ENCODE assay signal across 29 mouse cellular contexts in genomic region chr4:84278156-84278555, GRCm38 (mm10).
DNase-seq lines count a peak whose midpoint lies in the region; ATAC-seq and TF ChIP-seq lines count a peak whose summit lies in the region.
"Had no signal": no experiment of that assay in that cellular context is flagged by ENCODE, and none has a peak within 500 bp of the region (broad histone marks: within the 10 kb centered on the region; RNA-seq: fewer than 3 reads in every experiment).

No protein-coding gene starts in this region.

- H3K4me3 ChIP-seq in heart, embryonic 12.5 days = no peak overlapping the region
- no peak overlapping the region for H3K4me3 ChIP-seq in heart, embryonic 15.5 days
- H3K4me3 ChIP-seq in kidney, postnatal 0 days (replicated peaks; ENCODE audit: low read depth, low read length) = no peak overlapping the region
- H3K4me3 ChIP-seq: embryonic facial prominence, embryonic 12.5 days; embryonic facial prominence, embryonic 15.5 days; gastrocnemius, adult 2 months had no signal

- WGBS in heart, embryonic 12.5 days = 37% methylated on average over 6 of the region's 6 CpGs
- WGBS in heart, embryonic 15.5 days = 29% methylated on average over 6 of the region's 6 CpGs
- 66% methylated on average over 6 of the region's 6 CpGs for WGBS in kidney, postnatal 0 days

- H3K27me3 ChIP-seq in heart, embryonic 12.5 days (replicated peaks) = peaks cover 23% of the 10 kb centered on the region
- peaks cover 10% of the 10 kb centered on the region for H3K27me3 ChIP-seq in heart, embryonic 15.5 days
- no peaks in the 10 kb centered on the region for H3K27me3 ChIP-seq in kidney, postnatal 0 days (ENCODE audit: insufficient read depth, low read length)
- H3K27me3 ChIP-seq: CH12.LX; embryonic facial prominence, embryonic 12.5 days had no signal

- no peak for TF ChIP-seq CTCF in kidney, postnatal 0 days (IDR thresholded peaks at IDR 0.05; ENCODE audit: low read depth)

- ATAC-seq in heart, embryonic 12.5 days (ENCODE audit: insufficient number of reproducible peaks, low FRiP score) = 0 out of 2 replicates have a peak, but pooled peaks have one; percentile 33
- no peak for ATAC-seq in heart, embryonic 15.5 days (replicated peaks; ENCODE audit: insufficient number of reproducible peaks, insufficient read depth, low FRiP score, low read depth)
- 0 out of 2 replicates have a peak, but pooled peaks have one; percentile 7 for ATAC-seq in kidney, postnatal 0 days (replicated peaks; ENCODE audit: low FRiP score, low read depth)
- ATAC-seq: forebrain, embryonic 14.5 days; forebrain, postnatal 0 days; hindbrain, postnatal 0 days; inflammation-experienced regulatory T-cells, adult 6 months; intestine, embryonic 16.5 days had no signal

- H3K27ac ChIP-seq in heart, embryonic 12.5 days (ENCODE audit: poor library complexity, severe bottlenecking) = no peak overlapping the region
- H3K27ac ChIP-seq in heart, embryonic 15.5 days = no peak overlapping the region
- H3K27ac ChIP-seq in kidney, postnatal 0 days = no peak overlapping the region
- H3K27ac ChIP-seq: embryonic facial prominence, embryonic 12.5 days; embryonic facial prominence, embryonic 15.5 days; gastrocnemius, adult 2 months; hindbrain, embryonic 14.5 days; hindbrain, postnatal 0 days had no signal

- intact Hi-C loops in heart, postnatal 25 days (cut with DNase I) = no loop called here
- intact Hi-C loops in heart, postnatal 10 days (cut with DNase I) = no loop called here

- no peaks in the 10 kb centered on the region for H3K36me3 ChIP-seq in heart, embryonic 12.5 days
- H3K36me3 ChIP-seq in heart, embryonic 15.5 days = no peaks in the 10 kb centered on the region
- H3K36me3 ChIP-seq in kidney, postnatal 0 days (ENCODE audit: insufficient read depth, low read length) = no peaks in the 10 kb centered on the region
- H3K36me3 ChIP-seq: embryonic facial prominence, embryonic 15.5 days; G1E had no signal

- H3K9me3 ChIP-seq in heart, embryonic 12.5 days (replicated peaks) = no peaks in the 10 kb centered on the region
- H3K9me3 ChIP-seq in heart, embryonic 15.5 days (replicated peaks) = no peaks in the 10 kb centered on the region
- no peaks in the 10 kb centered on the region for H3K9me3 ChIP-seq in kidney, postnatal 0 days (replicated peaks; ENCODE audit: low read length)
- H3K9me3 ChIP-seq: embryonic facial prominence, embryonic 12.5 days; embryonic facial prominence, embryonic 15.5 days had no signal

- peak overlapping the region; percentile 41 for H3K4me2 ChIP-seq in heart, embryonic 12.5 days
- peak overlapping the region; percentile 39 for H3K4me2 ChIP-seq in heart, embryonic 15.5 days
- H3K4me2 ChIP-seq in kidney, postnatal 0 days (ENCODE audit: low read length) = no peak overlapping the region
- H3K4me2 ChIP-seq: embryonic facial prominence, embryonic 12.5 days; embryonic facial prominence, embryonic 15.5 days; hindbrain, embryonic 14.5 days had no signal

- no peak for DNase-seq in heart, postnatal 25 days (ENCODE audit: low spot score)
- no peak for DNase-seq in heart, postnatal 10 days
- peak; percentile 28 for DNase-seq in kidney, postnatal 0 days (ENCODE audit: low spot score)
- no peak for DNase-seq in kidney, postnatal 36 days
- DNase-seq in testis, postnatal 14 days (ENCODE audit: low spot score) = no peak
- DNase-seq: adrenal gland, adult 2 months; adrenal gland, postnatal 14 days; B cell, adult 2 months; cerebellum, adult 11 months; cerebellum, adult 2 months; cerebellum, adult 9-11 months; cerebellum, postnatal 25 days; forebrain, postnatal 0 days; gastrocnemius, adult 2 months; gastrocnemius, postnatal 14 days; heart, adult 18-20 months; heart, postnatal 36 days; kidney, adult 18-20 months had no signal

- 0 out of 2 replicates have a peak, but pooled peaks cover 7% of the 10 kb centered on the region for H3K4me1 ChIP-seq in heart, embryonic 12.5 days (replicated peaks)
- H3K4me1 ChIP-seq in heart, embryonic 15.5 days (replicated peaks) = peaks cover 8% of the 10 kb centered on the region; the same call in 1 of the 2 replicates
- no peaks in the 10 kb centered on the region for H3K4me1 ChIP-seq in kidney, postnatal 0 days (replicated peaks; ENCODE audit: insufficient read depth, low read length)
- H3K4me1 ChIP-seq: embryonic facial prominence, embryonic 12.5 days had no signal

- no peak overlapping the region for H3K9ac ChIP-seq in heart, embryonic 12.5 days
- H3K9ac ChIP-seq in heart, embryonic 15.5 days = no peak overlapping the region
- H3K9ac ChIP-seq in kidney, postnatal 0 days (ENCODE audit: low read depth, low read length) = no peak overlapping the region
- H3K9ac ChIP-seq: embryonic facial prominence, embryonic 12.5 days; embryonic facial prominence, embryonic 15.5 days; forebrain, postnatal 0 days; hindbrain, embryonic 14.5 days had no signal
